Mouse (Mus musculus) lung, embryonic 14.5 days (tissue): ENCODE measurements around the gene Hist2h2ac. TPM values are rescaled to one million over a fixed set of nuclear protein-coding genes. Genes with fewer than 3 reads are reported as not detected.

Experiments
- ATAC-seq: fragments of 200-750 bp; cut with Nextera tagmentation; 2 replicates; pipeline ENCODE4 v1.8.0; 2017; ENCODE audit warnings: mild to moderate bottlenecking, moderate TSS enrichment, moderate library complexity; ENCODE audit not compliant: insufficient read depth
- DNase-seq: peaks from one replicate; pipeline ENCODE4 v3.0.0-alpha.2; 2015
- H3K27ac ChIP-seq: fragments of 300-500 bp; sonication (generic); 2 replicates; pipeline ENCODE4 v1.5.1; 2014; ENCODE audit warnings: low read depth, mild to moderate bottlenecking, moderate library complexity
- H3K27me3 ChIP-seq: fragments of 300-500 bp; sonication (generic); 2 replicates; pipeline ENCODE4 v1.6.1; 2014; ENCODE audit warnings: low read length, control low read depth; ENCODE audit not compliant: insufficient read depth
- H3K36me3 ChIP-seq: fragments of 300-500 bp; sonication (generic); 2 replicates; pipeline ENCODE4 v1.6.1; 2014; ENCODE audit warnings: control low read depth; ENCODE audit not compliant: insufficient read depth
- H3K4me1 ChIP-seq: fragments of 300-500 bp; sonication (generic); 2 replicates; pipeline ENCODE4 v1.6.1; 2014; ENCODE audit warnings: antibody characterized with exemption, control low read depth; ENCODE audit not compliant: insufficient read depth
- H3K4me2 ChIP-seq: fragments of 300-500 bp; sonication (generic); 2 replicates; pipeline ENCODE4 v1.6.1; 2014; ENCODE audit warnings: mild to moderate bottlenecking
- H3K4me3 ChIP-seq: fragments of 300-500 bp; sonication (generic); 2 replicates; pipeline ENCODE4 v1.5.1; 2014; ENCODE audit warnings: low read depth, low read length
- H3K9ac ChIP-seq: fragments of 300-500 bp; sonication (generic); 2 replicates; pipeline ENCODE4 v1.6.1; 2014
- H3K9me3 ChIP-seq: fragments of 300-500 bp; sonication (generic); 2 replicates; pipeline ENCODE4 v1.6.1; 2016; ENCODE audit warnings: low read depth, low read length, control low read depth
- CTCF ChIP-seq: IDR thresholded peaks from 2 replicates; pipeline ENCODE4 v1.5.1; 2016; ENCODE audit warnings: antibody characterized with exemption, low read depth
- WGBS: fragments of 180-500 bp; shearing (Covaris S2); extraction: QIAGEN DNeasy Blood & Tissue Kit; methylation state at CpG from one replicate; pipeline ENCODE4 v1.1.7; 2014; 5-methylcytosine and 5-hydroxymethylcytosine counted together
- polyA plus RNA-seq: library from polyadenylated mRNA; unstranded; fragments of >200 nt; fragmentation: Nextera tagmentation; extraction: Ambion mirVana; gene quantifications from 2 replicates; pipeline ENCODE4 v1.2.1, GENCODE M21; 2014

Hist2h2ac gene
- polyA plus RNA-seq, 1 experiment from 2014 or later = 10.8 TPM

GRCm38 (mm10) chr3:96196437-96197128, 24.1 kb downstream of the Hist2h2ac start:
- no peaks in the 10 kb centered on the region for H3K27me3 ChIP-seq
- no peaks in the 10 kb centered on the region for H3K9me3 ChIP-seq
- peak overlapping the region; percentile 97 for H3K27ac ChIP-seq
- H3K36me3 ChIP-seq = 0 out of 2 replicates have a peak, but pooled peaks cover 4% of the 10 kb centered on the region
- H3K4me2 ChIP-seq = peak overlapping the region; percentile 98
- peaks cover 10% of the 10 kb centered on the region; the same call in 1 of the 2 replicates for H3K4me1 ChIP-seq
- WGBS = 20% methylated on average over 27 of the region's 27 CpGs
- no peak for TF ChIP-seq CTCF
- peak overlapping the region; percentile 67 for H3K4me3 ChIP-seq
- H3K9ac ChIP-seq = peak overlapping the region; percentile 89
- ATAC-seq (no peak; the same call in 1 of the 2 replicates), DNase-seq (no peak)

- ATAC-seq (no peak), DNase-seq (no peak)
- peak; percentile 35; the same call in 1 of the 2 replicates for TF ChIP-seq CTCF
- 87% methylated on average over 11 of the region's 11 CpGs for WGBS
- Histone ChIP-seq H3K9ac (no peak overlapping the region), H3K27me3 (no peaks in the 10 kb centered on the region), H3K27ac (no peak overlapping the region), H3K9me3 (no peaks in the 10 kb centered on the region), H3K36me3 (0 out of 2 replicates have a peak, but pooled peaks cover 4% of the 10 kb centered on the region), H3K4me1 (peaks cover 10% of the 10 kb centered on the region; the same call in 1 of the 2 replicates), H3K4me3 (no peak overlapping the region), H3K4me2 (peak overlapping the region; percentile 98; the same call in 1 of the 2 replicates)
Observed at GRCm38 (mm10) chr3:96195616-96196313, 24.9 kb downstream of the Hist2h2ac start.

GRCm38 (mm10) chr3:96194966-96195365, 25.7 kb downstream of the Hist2h2ac start:
- no peak for DNase-seq
- no peak for TF ChIP-seq CTCF
- H3K27ac ChIP-seq = no peak overlapping the region
- H3K9me3 ChIP-seq = no peaks in the 10 kb centered on the region
- H3K36me3 ChIP-seq = 0 out of 2 replicates have a peak, but pooled peaks cover 4% of the 10 kb centered on the region
- H3K9ac ChIP-seq = no peak overlapping the region
- H3K4me1 ChIP-seq = peaks cover 10% of the 10 kb centered on the region; the same call in 1 of the 2 replicates
- no peak for ATAC-seq
- no peak overlapping the region for H3K4me2 ChIP-seq
- no peak overlapping the region for H3K4me3 ChIP-seq
- H3K27me3 ChIP-seq = no peaks in the 10 kb centered on the region
- WGBS = 86% methylated on average over 10 of the region's 10 CpGs

- no peak overlapping the region for H3K4me2 ChIP-seq
- no peak overlapping the region for H3K4me3 ChIP-seq
- H3K36me3 ChIP-seq = 0 out of 2 replicates have a peak, but pooled peaks cover 4% of the 10 kb centered on the region
- no peak for TF ChIP-seq CTCF
- ATAC-seq (no peak), DNase-seq (no peak)
- no peak overlapping the region for H3K9ac ChIP-seq
- no peaks in the 10 kb centered on the region for H3K27me3 ChIP-seq
- H3K27ac ChIP-seq = no peak overlapping the region
- peaks cover 8% of the 10 kb centered on the region; the same call in 1 of the 2 replicates for H3K4me1 ChIP-seq
- WGBS = 52% methylated on average over 12 of the region's 12 CpGs
- H3K9me3 ChIP-seq = no peaks in the 10 kb centered on the region
Observed at GRCm38 (mm10) chr3:96192977-96193376, 27.7 kb downstream of the Hist2h2ac start.

GRCm38 (mm10) chr3:96182382-96182776, 38.3 kb downstream of the Hist2h2ac start:
- TF ChIP-seq CTCF = no peak
- whole genome bisulfite sequencing = 19% methylated on average over 4 of the region's 4 CpGs
- 0 out of 2 replicates have a peak overlapping the region, but pooled peaks have one; percentile 66 for H3K9ac ChIP-seq
- H3K27me3 ChIP-seq = no peaks in the 10 kb centered on the region
- ATAC-seq = no peak
- peak overlapping the region; percentile 79 for H3K4me2 ChIP-seq
- H3K4me1 ChIP-seq = 0 out of 2 replicates have a peak, but pooled peaks cover 8% of the 10 kb centered on the region
- no peak overlapping the region for H3K27ac ChIP-seq
- 0 out of 2 replicates have a peak overlapping the region, but pooled peaks have one; percentile 51 for H3K4me3 ChIP-seq
- H3K36me3 ChIP-seq = peaks cover 12% of the 10 kb centered on the region
- DNase-seq = peak; percentile 24
- no peaks in the 10 kb centered on the region for H3K9me3 ChIP-seq

DNA sequence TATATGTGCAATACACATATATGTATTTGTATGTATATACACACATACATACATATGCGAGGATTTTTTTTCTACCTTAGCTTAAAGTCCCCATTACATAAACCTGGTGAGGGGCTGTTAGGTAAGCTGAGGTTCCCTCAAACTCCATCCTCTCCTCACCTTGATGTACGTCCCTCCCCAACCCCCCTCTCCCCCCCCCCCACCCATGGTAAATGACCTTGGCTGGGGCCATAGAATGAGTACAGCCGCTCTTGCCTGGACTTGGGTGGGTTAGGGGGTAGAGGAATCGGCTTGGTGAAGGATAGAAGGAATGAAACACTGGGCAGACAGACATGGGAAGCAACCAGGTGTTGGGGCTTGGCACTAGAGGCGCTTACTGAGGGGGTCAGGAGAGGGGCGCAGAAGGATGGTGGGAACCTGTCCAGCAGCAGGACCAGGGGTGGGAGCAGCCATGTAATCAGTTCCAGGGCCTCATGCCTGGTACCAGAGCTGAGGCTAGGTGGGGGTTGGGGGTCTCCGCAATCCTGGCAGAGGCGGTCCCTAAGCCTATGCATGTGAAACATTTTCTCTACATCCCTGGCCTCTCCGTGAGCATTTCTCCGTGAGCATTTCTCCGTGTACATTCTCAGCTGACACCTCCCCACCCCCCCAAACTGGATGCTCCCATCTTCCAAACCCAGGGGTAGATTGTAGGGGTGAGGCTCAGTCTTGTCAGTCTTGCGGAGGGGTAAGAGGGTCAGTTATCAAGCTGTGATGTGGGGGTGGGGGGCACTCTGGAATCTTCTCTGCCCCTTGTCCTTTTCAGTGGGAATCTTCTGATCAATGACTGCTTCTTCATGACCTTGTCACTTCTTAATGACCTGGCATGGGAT, 38.9 kb downstream of the Hist2h2ac start:
- peaks cover 16% of the 10 kb centered on the region for H3K36me3 ChIP-seq
- TF ChIP-seq CTCF = no peak
- DNase-seq (no peak), ATAC-seq (peak; percentile 29)
- peak overlapping the region; percentile 79 for H3K4me2 ChIP-seq
- H3K4me1 ChIP-seq = 0 out of 2 replicates have a peak, but pooled peaks cover 8% of the 10 kb centered on the region
- no peaks in the 10 kb centered on the region for H3K27me3 ChIP-seq
- H3K9ac ChIP-seq = peak overlapping the region; percentile 66
- H3K27ac ChIP-seq = no peak overlapping the region
- H3K4me3 ChIP-seq = peak overlapping the region; percentile 51
- no peaks in the 10 kb centered on the region for H3K9me3 ChIP-seq
- 25% methylated on average over 11 of the region's 12 CpGs for WGBS
